11 mouse cellular contexts compared by ENCODE assay signal in genomic region chr3:85145568-85145967, GRCm38 (mm10).
DNase-seq lines count a peak whose midpoint lies in the region; ATAC-seq lines count a peak whose summit lies in the region.
"Had no signal": no experiment of that assay in that cellular context is flagged by ENCODE, and none has a peak within 500 bp of the region (broad histone marks: within the 10 kb centered on the region; RNA-seq: fewer than 3 reads in every experiment).

No protein-coding gene starts in this region.

- no peaks in the 10 kb centered on the region for H3K4me1 ChIP-seq in liver, embryonic 11.5 days (replicated peaks; ENCODE audit: control insufficient read depth, insufficient read depth, low read length)
- no peaks in the 10 kb centered on the region for H3K4me1 ChIP-seq in forebrain, embryonic 10.5 days
- H3K4me1 ChIP-seq in forebrain, embryonic 13.5 days: no peaks in the 10 kb centered on the region
- H3K4me1 ChIP-seq: embryonic facial prominence, embryonic 12.5 days; limb, embryonic 15.5 days had no signal

- no peaks in the 10 kb centered on the region for H3K9me3 ChIP-seq in liver, embryonic 11.5 days (ENCODE audit: control insufficient read depth, low read length)
- H3K9me3 ChIP-seq in forebrain, embryonic 10.5 days: no peaks in the 10 kb centered on the region
- H3K9me3 ChIP-seq in forebrain, embryonic 13.5 days (replicated peaks): no peaks in the 10 kb centered on the region
- H3K9me3 ChIP-seq: embryonic facial prominence, embryonic 12.5 days; limb, embryonic 15.5 days had no signal

- no peak overlapping the region for H3K27ac ChIP-seq in liver, embryonic 11.5 days (ENCODE audit: low read depth, low read length)
- no peak overlapping the region for H3K27ac ChIP-seq in forebrain, embryonic 10.5 days
- H3K27ac ChIP-seq in forebrain, embryonic 13.5 days: no peak overlapping the region
- H3K27ac ChIP-seq: embryonic facial prominence, embryonic 12.5 days; hindbrain, postnatal 0 days; limb, embryonic 15.5 days had no signal

- no peaks in the 10 kb centered on the region for H3K36me3 ChIP-seq in liver, embryonic 11.5 days (ENCODE audit: control insufficient read depth, insufficient read depth, low read length)
- H3K36me3 ChIP-seq in forebrain, embryonic 10.5 days (replicated peaks): no peaks in the 10 kb centered on the region
- no peaks in the 10 kb centered on the region for H3K36me3 ChIP-seq in forebrain, embryonic 13.5 days (ENCODE audit: poor library complexity, severe bottlenecking)
- H3K36me3 ChIP-seq: embryonic facial prominence, embryonic 12.5 days; limb, embryonic 15.5 days had no signal

- 31% methylated on average over 7 of the region's 7 CpGs for WGBS in liver, embryonic 11.5 days
- whole genome bisulfite sequencing in forebrain, embryonic 10.5 days: 43% methylated on average over 7 of the region's 7 CpGs
- 41% methylated on average over 7 of the region's 7 CpGs for WGBS in forebrain, embryonic 13.5 days

- no peak overlapping the region for H3K9ac ChIP-seq in liver, embryonic 11.5 days (ENCODE audit: low read depth, low read length)
- H3K9ac ChIP-seq in forebrain, embryonic 13.5 days: no peak overlapping the region
- H3K9ac ChIP-seq: embryonic facial prominence, embryonic 12.5 days; limb, embryonic 15.5 days had no signal

- no peak for ATAC-seq in liver, embryonic 11.5 days (replicated peaks; ENCODE audit: low FRiP score)
- no peak for ATAC-seq in forebrain, embryonic 13.5 days
- ATAC-seq: hindbrain, postnatal 0 days had no signal

- H3K4me2 ChIP-seq in liver, embryonic 11.5 days: no peak overlapping the region
- H3K4me2 ChIP-seq in forebrain, embryonic 13.5 days: no peak overlapping the region
- H3K4me2 ChIP-seq: embryonic facial prominence, embryonic 12.5 days; limb, embryonic 15.5 days had no signal

- H3K27me3 ChIP-seq in liver, embryonic 11.5 days (replicated peaks; ENCODE audit: control insufficient read depth, insufficient read depth, low read length): no peaks in the 10 kb centered on the region
- H3K27me3 ChIP-seq in forebrain, embryonic 10.5 days (ENCODE audit: poor library complexity, severe bottlenecking): no peaks in the 10 kb centered on the region
- no peaks in the 10 kb centered on the region for H3K27me3 ChIP-seq in forebrain, embryonic 13.5 days
- H3K27me3 ChIP-seq: embryonic facial prominence, embryonic 12.5 days; limb, embryonic 15.5 days had no signal

- H3K4me3 ChIP-seq in liver, embryonic 11.5 days (ENCODE audit: low read depth, low read length): no peak overlapping the region
- H3K4me3 ChIP-seq in forebrain, embryonic 10.5 days: no peak overlapping the region
- H3K4me3 ChIP-seq in forebrain, embryonic 13.5 days: no peak overlapping the region
- H3K4me3 ChIP-seq: embryonic facial prominence, embryonic 12.5 days; limb, embryonic 15.5 days had no signal

- peak; percentile 36 for DNase-seq in liver, embryonic 11.5 days (ENCODE audit: low spot score)
- DNase-seq in liver: no peak
- peak; percentile 21 for DNase-seq in Muller cell, postnatal 12 days (ENCODE audit: inconsistent ontology term)
- DNase-seq in c-Kit-positive CD71-negative TER-119-negative erythroid progenitor cells, embryonic 14.5 days (ENCODE audit: low read depth): peak; percentile 10
- peak; percentile 82 for DNase-seq in mesoderm, embryonic 11.5 days (ENCODE audit: low read depth, low spot score)
- no peak for DNase-seq in forebrain, embryonic 10.5 days (ENCODE audit: extremely low spot score, low spot score)
- DNase-seq: right cerebral cortex, postnatal 25 days had no signal

Comparison
In these comparisons a context has a peak if more than half of its experiments do, and no peak if none do; other contexts are left out.
1. DNase-seq: peak in liver, embryonic 11.5 days (single experiment), Muller cell, postnatal 12 days (single experiment), c-Kit-positive CD71-negative TER-119-negative erythroid progenitor cells, embryonic 14.5 days (single experiment) and mesoderm, embryonic 11.5 days (single experiment); none in liver (single experiment) and forebrain, embryonic 10.5 days (single experiment).